Mouse (Mus musculus) liver, embryonic 16.5 days (tissue): Measurements from ENCODE around the gene Angpt4. TPM values are rescaled to one million over a fixed set of nuclear protein-coding genes. Genes with fewer than 3 reads are reported as not detected.

Experiments used
- ATAC-seq: fragments of 200-750 bp; cut with Nextera tagmentation; 2 replicates; pipeline ENCODE4 v1.8.0; 2017; ENCODE audit warnings: low read depth, mild to moderate bottlenecking, moderate number of reproducible peaks, moderate library complexity
- H3K27ac ChIP-seq: fragments of 300-500 bp; sonication (generic); 2 replicates; pipeline ENCODE4 v1.5.1; 2014; ENCODE audit warnings: mild to moderate bottlenecking, low read length
- H3K27me3 ChIP-seq: fragments of 300-500 bp; sonication (generic); 2 replicates; pipeline ENCODE4 v1.6.1; 2014; ENCODE audit warnings: low read depth, low read length, mixed read lengths; ENCODE audit not compliant: control insufficient read depth, insufficient read depth
- H3K36me3 ChIP-seq: fragments of 300-500 bp; sonication (generic); 2 replicates; pipeline ENCODE4 v1.6.1; 2014; ENCODE audit warnings: mild to moderate bottlenecking; ENCODE audit not compliant: control insufficient read depth, insufficient read depth
- H3K4me1 ChIP-seq: fragments of 300-500 bp; sonication (generic); 2 replicates; pipeline ENCODE4 v1.6.1; 2014; ENCODE audit warnings: low read depth, low read length, mixed read lengths; ENCODE audit not compliant: control insufficient read depth
- H3K4me2 ChIP-seq: fragments of 300-500 bp; sonication (generic); 2 replicates; pipeline ENCODE4 v1.6.1; 2014; ENCODE audit warnings: low read depth, low read length, mixed read lengths
- H3K4me3 ChIP-seq: fragments of 300-500 bp; sonication (generic); 2 replicates; pipeline ENCODE4 v1.5.1; 2014; ENCODE audit warnings: low read depth, mild to moderate bottlenecking, low read length
- H3K9ac ChIP-seq: fragments of 300-500 bp; sonication (generic); 2 replicates; pipeline ENCODE4 v1.6.1; 2014; ENCODE audit warnings: low read depth, low read length
- H3K9me3 ChIP-seq: fragments of 300-500 bp; sonication (generic); replicated peaks from 2 replicates; pipeline ENCODE4 v1.6.1; 2016; ENCODE audit warnings: low read length; ENCODE audit not compliant: control insufficient read depth
- WGBS: fragments of 180-500 bp; shearing (Covaris S2); extraction: QIAGEN DNeasy Blood & Tissue Kit; methylation state at CpG from one replicate; pipeline ENCODE4 v1.1.7; 2014; ENCODE audit not compliant: insufficient replicate concordance; 5-methylcytosine and 5-hydroxymethylcytosine counted together
- polyA plus RNA-seq: library from polyadenylated mRNA; unstranded; fragments of >200 nt; fragmentation: Nextera tagmentation; extraction: Ambion mirVana; gene quantifications from 2 replicates; pipeline ENCODE4 v1.2.1, GENCODE M21; 2015

Gene Angpt4
- polyA plus RNA-seq, 1 experiment from 2014 or later, result 0.06 TPM

DNA sequence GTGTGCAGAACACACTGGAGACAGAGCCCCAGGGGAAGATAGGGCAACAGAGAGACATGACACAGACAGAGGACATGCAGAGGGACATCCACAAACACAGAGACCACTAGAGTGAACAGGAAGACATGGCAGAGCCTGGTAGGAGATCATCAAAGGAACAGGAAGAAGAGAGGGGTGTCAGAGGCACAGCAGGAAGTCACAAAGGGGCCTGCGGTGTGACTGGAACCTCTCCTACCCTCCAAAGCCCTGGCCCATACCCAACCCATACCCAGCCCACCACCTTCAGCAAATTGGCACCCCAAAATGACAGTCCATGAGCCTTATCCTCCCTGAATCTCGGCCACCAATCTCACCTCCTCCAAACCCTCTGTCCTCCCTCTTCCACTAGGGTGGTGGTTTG is 33.1 kb downstream of the Angpt4 start:
- no peaks in the 10 kb centered on the region for H3K27me3 ChIP-seq
- H3K9ac ChIP-seq, result no peak overlapping the region
- H3K9me3 ChIP-seq, result no peaks in the 10 kb centered on the region
- no peak for ATAC-seq
- H3K27ac ChIP-seq, result no peak overlapping the region
- no peaks in the 10 kb centered on the region for H3K36me3 ChIP-seq
- H3K4me2 ChIP-seq, result no peak overlapping the region
- no peak overlapping the region for H3K4me3 ChIP-seq
- H3K4me1 ChIP-seq, result no peaks in the 10 kb centered on the region
- 35% methylated on average over 2 of the region's 2 CpGs for WGBS

DNA sequence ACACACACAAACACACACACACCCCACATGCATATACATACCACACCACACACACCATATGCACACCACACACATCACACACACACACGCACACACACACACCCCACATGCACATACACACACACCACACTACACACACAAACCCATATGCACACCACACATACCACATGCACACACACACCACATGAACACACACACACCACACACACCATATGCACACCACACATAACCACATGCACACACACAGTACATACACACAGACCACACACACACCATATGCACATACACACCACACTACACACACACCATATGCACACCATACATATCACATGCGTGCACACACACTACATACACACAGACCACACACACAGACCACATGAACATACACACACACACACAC is 36.6 kb downstream of the Angpt4 start:
- Histone ChIP-seq H3K9ac (no peak overlapping the region), H3K9me3 (no peaks in the 10 kb centered on the region), H3K4me2 (no peak overlapping the region), H3K4me1 (no peaks in the 10 kb centered on the region), H3K27me3 (no peaks in the 10 kb centered on the region), H3K4me3 (no peak overlapping the region), H3K27ac (no peak overlapping the region), H3K36me3 (no peaks in the 10 kb centered on the region)
- WGBS, result 74% methylated on average over 2 of the region's 2 CpGs
- ATAC-seq, result no peak

DNA sequence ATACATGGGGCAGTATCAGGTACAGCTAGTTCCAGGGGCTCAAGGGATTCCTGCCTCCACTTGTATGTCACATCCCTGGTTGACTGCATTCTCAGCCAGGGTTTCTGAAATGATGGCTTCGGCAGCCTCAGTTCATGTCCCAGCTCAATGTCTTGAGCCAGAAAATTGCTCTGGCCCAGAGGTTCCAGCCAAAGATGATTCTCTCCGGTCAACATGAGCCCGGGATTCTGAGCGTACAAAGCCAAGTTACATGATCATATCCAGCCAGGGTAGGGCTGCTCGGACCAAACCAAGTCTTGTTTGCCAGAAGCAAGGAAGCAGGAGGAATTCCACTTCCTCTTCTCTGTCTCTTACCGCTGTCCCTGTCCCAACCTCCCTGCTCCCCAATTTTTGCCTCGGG is 37.3 kb downstream of the Angpt4 start:
- no peaks in the 10 kb centered on the region for H3K9me3 ChIP-seq
- WGBS, result 66% methylated on average over 7 of the region's 7 CpGs
- no peak for ATAC-seq
- no peaks in the 10 kb centered on the region for H3K4me1 ChIP-seq
- no peak overlapping the region for H3K27ac ChIP-seq
- H3K9ac ChIP-seq, result no peak overlapping the region
- H3K4me3 ChIP-seq, result no peak overlapping the region
- no peaks in the 10 kb centered on the region for H3K36me3 ChIP-seq
- H3K4me2 ChIP-seq, result no peak overlapping the region
- H3K27me3 ChIP-seq, result no peaks in the 10 kb centered on the region

- H3K27ac ChIP-seq, result no peak overlapping the region
- H3K4me1 ChIP-seq, result no peaks in the 10 kb centered on the region
- WGBS, result 45% methylated on average over 2 of the region's 2 CpGs
- no peaks in the 10 kb centered on the region for H3K9me3 ChIP-seq
- no peak overlapping the region for H3K4me3 ChIP-seq
- H3K9ac ChIP-seq, result no peak overlapping the region
- no peak overlapping the region for H3K4me2 ChIP-seq
- no peaks in the 10 kb centered on the region for H3K27me3 ChIP-seq
- no peaks in the 10 kb centered on the region for H3K36me3 ChIP-seq
- ATAC-seq, result no peak
These were observed 38.2 kb downstream of the Angpt4 start for GRCm38 (mm10) chr2:151949082-151949774.

DNA sequence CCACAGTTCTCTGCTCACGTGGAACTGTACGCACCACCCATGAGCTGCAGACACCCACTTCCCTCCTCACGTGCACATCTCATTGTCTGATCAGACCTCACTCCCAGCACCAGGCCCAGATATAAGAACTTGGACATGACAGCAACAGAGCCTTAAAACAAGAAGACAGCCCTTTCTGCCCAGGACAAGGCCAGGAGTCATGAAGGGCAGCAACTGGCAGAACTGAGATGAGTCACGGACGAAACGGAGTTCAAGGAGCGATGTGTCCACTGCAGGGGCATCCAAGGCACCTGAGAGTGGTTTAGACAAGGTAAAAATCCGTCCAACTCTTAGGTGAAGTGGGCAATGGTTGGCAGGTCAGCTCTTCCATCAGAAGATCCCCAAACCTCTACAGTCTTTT is 42.7 kb downstream of the Angpt4 start:
- H3K9ac ChIP-seq, result no peak overlapping the region
- no peak overlapping the region for H3K4me2 ChIP-seq
- no peak overlapping the region for H3K4me3 ChIP-seq
- 74% methylated on average over 8 of the region's 8 CpGs for WGBS
- no peaks in the 10 kb centered on the region for H3K27me3 ChIP-seq
- no peaks in the 10 kb centered on the region for H3K36me3 ChIP-seq
- peaks cover 5% of the 10 kb centered on the region for H3K4me1 ChIP-seq
- H3K9me3 ChIP-seq, result no peaks in the 10 kb centered on the region
- ATAC-seq, result no peak
- H3K27ac ChIP-seq, result no peak overlapping the region

GRCm38 (mm10) chr2:151956500-151957137 is 45.6 kb downstream of the Angpt4 start:
- Histone ChIP-seq H3K27me3 (no peaks in the 10 kb centered on the region), H3K4me3 (no peak overlapping the region), H3K4me1 (peaks cover 10% of the 10 kb centered on the region), H3K9ac (no peak overlapping the region), H3K36me3 (no peaks in the 10 kb centered on the region), H3K27ac (no peak overlapping the region), H3K4me2 (no peak overlapping the region), H3K9me3 (no peaks in the 10 kb centered on the region)
- 48% methylated on average over 4 of the region's 4 CpGs for WGBS
- ATAC-seq, result no peak

DNA sequence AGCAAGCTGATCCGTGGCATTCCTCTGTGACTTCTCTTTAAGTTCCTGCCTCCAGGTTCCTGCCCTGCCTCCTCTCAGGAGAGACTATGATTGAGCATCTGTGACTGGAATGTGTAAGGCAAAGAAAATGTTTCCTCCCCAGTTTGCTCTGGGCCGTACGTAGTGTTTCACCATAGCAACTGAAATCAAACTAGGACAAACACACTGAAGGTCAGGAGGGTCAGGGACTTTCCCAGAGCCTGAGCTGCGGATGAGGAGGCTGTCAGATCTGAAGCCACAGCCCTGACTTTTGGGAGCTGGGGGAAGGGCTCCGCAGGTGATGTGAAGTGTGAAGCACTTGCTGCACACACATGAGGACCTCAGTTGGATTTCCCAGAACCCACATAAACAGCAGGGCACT is 48.3 kb downstream of the Angpt4 start:
- H3K27me3 ChIP-seq, result no peaks in the 10 kb centered on the region
- H3K9me3 ChIP-seq, result no peaks in the 10 kb centered on the region
- peak; percentile 76 for ATAC-seq
- H3K9ac ChIP-seq, result no peak overlapping the region
- WGBS, result 46% methylated on average over 5 of the region's 5 CpGs
- H3K4me2 ChIP-seq, result no peak overlapping the region
- peaks cover 15% of the 10 kb centered on the region for H3K4me1 ChIP-seq
- 0 out of 2 replicates have a peak overlapping the region, but pooled peaks have one; percentile 19 for H3K27ac ChIP-seq
- H3K36me3 ChIP-seq, result no peaks in the 10 kb centered on the region
- H3K4me3 ChIP-seq, result no peak overlapping the region

GRCm38 (mm10) chr2:151961284-151962196 is 50.5 kb downstream of the Angpt4 start:
- Histone ChIP-seq H3K27me3 (no peaks in the 10 kb centered on the region), H3K27ac (no peak overlapping the region)
- no peak for ATAC-seq

More at GRCm38 (mm10) chr2:151961284-151962196, 50.5 kb downstream of the Angpt4 start:
- Histone ChIP-seq H3K9ac (no peak overlapping the region), H3K9me3 (no peaks in the 10 kb centered on the region), H3K4me1 (peaks cover 10% of the 10 kb centered on the region), H3K4me3 (no peak overlapping the region), H3K36me3 (no peaks in the 10 kb centered on the region), H3K4me2 (no peak overlapping the region)
- WGBS, result 45% methylated on average over 9 of the region's 9 CpGs
